Mouse (Mus musculus) brain, embryonic 14.5 days (tissue): ENCODE measurements at regions not wholly inside any gene's neighbourhood (a gene's known extent, or its start where the extent isn't known, plus 50 kb on each side); places are given as distances from the start of the nearest gene placed in this dataset.

ENCODE experiments used
- CTCF ChIP-seq: fragments of 200-500 bp; IDR thresholded peaks from 2 replicates; pipeline ENCODE4 v1.5.1; 2012; ENCODE audit warnings: inconsistent platforms, mild to moderate bottlenecking, moderate library complexity, borderline replicate concordance; ENCODE audit not compliant: insufficient read depth, insufficient read length; ENCODE audit errors: extremely low read depth
- POLR2A ChIP-seq: fragments of 200-500 bp; IDR thresholded peaks from 2 replicates; pipeline ENCODE4 v1.6.1; 2012; ENCODE audit warnings: mild to moderate bottlenecking, inconsistent platforms, borderline replicate concordance; ENCODE audit not compliant: poor library complexity, insufficient read depth, insufficient read length, severe bottlenecking; ENCODE audit errors: extremely low read depth

GRCm38 (mm10) chr7:96033636-96034035 is 137.4 kb upstream of the Tenm4 start:
- no peak for TF ChIP-seq CTCF
- no peak for TF ChIP-seq POLR2A
